Mouse (Mus musculus): ENCODE measurements around the gene Fen1.
"Not testable (repeated sequence)": the region's sequence is repeated elsewhere in the genome, so short reads cannot be mapped to it uniquely, and the experiment has no call there.

Fen1 gene

GRCm38 (mm10) chr19:10188281-10188811, 15.6 kb downstream of the Fen1 start:
- in situ Hi-C loops (cut with MboI; ENCODE audit: low pct_unique_long_range_greater_than_20kb in 1 of 2, low sequenced_read_pairs in 2 of 2, unreplicated experiment in 1 of 2): no loop called here

GRCm38 (mm10) chr19:10186569-10186968, 17.4 kb downstream of the Fen1 start:
- in situ Hi-C loops (cut with MboI; ENCODE audit: low pct_unique_long_range_greater_than_20kb in 1 of 2, low sequenced_read_pairs in 2 of 2, unreplicated experiment in 1 of 2): no loop called here

DNA sequence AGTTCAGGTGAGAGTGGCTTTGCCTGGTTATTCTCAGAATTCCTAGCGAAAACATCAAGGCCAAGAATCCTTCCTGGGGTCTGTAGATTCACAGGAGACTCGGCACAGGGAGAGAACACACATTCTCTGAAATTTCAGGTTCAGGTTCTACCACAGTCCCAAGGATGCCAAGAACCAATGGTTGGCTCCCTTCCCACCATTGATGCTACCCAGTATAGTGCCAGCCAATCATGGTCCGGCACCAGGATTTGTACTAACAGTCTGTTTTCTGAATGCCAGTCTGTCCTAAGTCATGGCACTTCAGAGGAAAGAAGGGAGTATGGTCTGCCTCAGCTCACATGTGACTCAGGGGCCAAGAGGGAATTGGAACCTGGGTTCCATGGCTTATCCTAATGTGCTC, 18.1 kb downstream of the Fen1 start:
- in situ Hi-C loops (cut with MboI; ENCODE audit: low pct_unique_long_range_greater_than_20kb in 1 of 2, low sequenced_read_pairs in 2 of 2, unreplicated experiment in 1 of 2): no loop called here

DNA sequence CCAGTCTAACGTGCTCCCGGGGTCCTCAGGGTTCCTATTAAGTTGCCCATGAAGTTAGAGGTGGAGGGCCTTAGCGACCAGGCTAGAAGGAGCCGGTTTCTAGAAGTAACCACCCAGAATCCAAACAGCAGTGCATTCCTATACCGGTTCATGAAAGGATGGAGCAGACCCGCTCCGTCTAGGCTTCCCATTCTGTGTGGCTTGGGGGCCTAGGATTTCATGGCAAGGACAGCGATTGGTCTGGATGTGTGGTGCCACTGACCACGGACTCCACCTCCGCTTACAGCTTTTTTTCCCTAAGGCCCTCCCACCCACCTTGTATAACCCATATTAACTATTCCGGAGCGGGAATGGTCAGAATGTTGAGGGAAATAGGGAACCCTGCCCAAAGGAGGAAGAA, 19.9 kb downstream of the Fen1 start:
- in situ Hi-C loops (cut with MboI; ENCODE audit: low pct_unique_long_range_greater_than_20kb in 1 of 2, low sequenced_read_pairs in 2 of 2, unreplicated experiment in 1 of 2): no loop called here

GRCm38 (mm10) chr19:10183299-10183983, 20.5 kb downstream of the Fen1 start:
- in situ Hi-C loops (cut with MboI; ENCODE audit: low pct_unique_long_range_greater_than_20kb in 1 of 2, low sequenced_read_pairs in 2 of 2, unreplicated experiment in 1 of 2): no loop called here

- in situ Hi-C loops (cut with MboI; ENCODE audit: low pct_unique_long_range_greater_than_20kb in 1 of 2, low sequenced_read_pairs in 2 of 2, unreplicated experiment in 1 of 2): no loop called here
These were observed 21.2 kb downstream of the Fen1 start, which contains the start of gene Fads1 for GRCm38 (mm10) chr19:10182670-10183298. Gene Fads1 (plus strand): TSS chr19:10182888.

- in situ Hi-C loops (cut with MboI; ENCODE audit: low pct_unique_long_range_greater_than_20kb in 1 of 2, low sequenced_read_pairs in 2 of 2, unreplicated experiment in 1 of 2): no loop called here
These were observed 21.8 kb downstream of the Fen1 start for GRCm38 (mm10) chr19:10182142-10182541.

DNA sequence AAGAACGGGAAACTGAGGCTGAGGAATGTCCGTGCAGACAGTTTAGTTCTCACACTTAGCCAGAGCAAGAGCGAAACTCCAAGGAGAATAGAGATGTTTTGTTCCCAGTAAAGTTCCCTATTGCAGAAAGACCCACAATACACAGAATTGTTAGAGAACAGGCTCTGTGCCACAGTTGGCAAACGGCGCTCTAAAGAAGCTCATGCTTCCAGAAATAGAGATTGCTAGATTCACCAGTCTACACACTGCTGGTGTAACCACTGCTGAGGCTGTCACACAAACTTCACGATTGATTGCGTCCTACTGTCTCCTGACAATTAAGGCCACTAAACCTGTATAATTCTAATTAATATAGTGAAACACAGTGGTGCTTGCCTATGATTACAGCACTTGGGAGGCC, 22.7 kb downstream of the Fen1 start:
- in situ Hi-C loops (cut with MboI; ENCODE audit: low pct_unique_long_range_greater_than_20kb in 1 of 2, low sequenced_read_pairs in 2 of 2, unreplicated experiment in 1 of 2): no loop called here

- in situ Hi-C loops (cut with MboI; ENCODE audit: low pct_unique_long_range_greater_than_20kb in 1 of 2, low sequenced_read_pairs in 2 of 2, unreplicated experiment in 1 of 2): no loop called here
These were observed 27.0 kb downstream of the Fen1 start for GRCm38 (mm10) chr19:10176941-10177372.

- in situ Hi-C loops (cut with MboI; ENCODE audit: low pct_unique_long_range_greater_than_20kb in 1 of 2, low sequenced_read_pairs in 2 of 2, unreplicated experiment in 1 of 2): no loop called here
These were observed 27.5 kb downstream of the Fen1 start for GRCm38 (mm10) chr19:10176477-10176876.

DNA sequence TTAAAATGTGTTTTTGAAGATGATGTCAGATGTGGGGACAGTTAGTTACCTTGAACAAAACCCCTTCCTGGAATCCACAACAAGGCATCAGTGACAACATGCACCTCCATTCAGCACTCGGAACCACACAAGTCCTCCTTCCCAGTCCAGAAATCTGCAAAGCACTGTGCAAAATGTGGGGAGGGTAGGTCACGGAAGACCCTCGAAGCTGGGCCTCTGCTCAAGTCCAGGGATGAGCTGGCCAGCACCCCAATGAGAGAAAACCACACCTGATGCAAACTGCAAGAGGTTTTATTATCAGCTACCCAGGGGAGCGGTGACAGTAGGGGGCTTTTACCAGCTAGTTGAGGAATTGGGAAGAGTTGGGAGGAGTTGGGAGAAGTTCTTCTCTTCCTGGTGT, 29.0 kb downstream of the Fen1 start:
- in situ Hi-C loops (cut with MboI; ENCODE audit: low pct_unique_long_range_greater_than_20kb in 1 of 2, low sequenced_read_pairs in 2 of 2, unreplicated experiment in 1 of 2): no loop called here

- in situ Hi-C loops (cut with MboI; ENCODE audit: low pct_unique_long_range_greater_than_20kb in 1 of 2, low sequenced_read_pairs in 2 of 2, unreplicated experiment in 1 of 2): no loop called here
These were observed 30.0 kb downstream of the Fen1 start for GRCm38 (mm10) chr19:10173844-10174539.

DNA sequence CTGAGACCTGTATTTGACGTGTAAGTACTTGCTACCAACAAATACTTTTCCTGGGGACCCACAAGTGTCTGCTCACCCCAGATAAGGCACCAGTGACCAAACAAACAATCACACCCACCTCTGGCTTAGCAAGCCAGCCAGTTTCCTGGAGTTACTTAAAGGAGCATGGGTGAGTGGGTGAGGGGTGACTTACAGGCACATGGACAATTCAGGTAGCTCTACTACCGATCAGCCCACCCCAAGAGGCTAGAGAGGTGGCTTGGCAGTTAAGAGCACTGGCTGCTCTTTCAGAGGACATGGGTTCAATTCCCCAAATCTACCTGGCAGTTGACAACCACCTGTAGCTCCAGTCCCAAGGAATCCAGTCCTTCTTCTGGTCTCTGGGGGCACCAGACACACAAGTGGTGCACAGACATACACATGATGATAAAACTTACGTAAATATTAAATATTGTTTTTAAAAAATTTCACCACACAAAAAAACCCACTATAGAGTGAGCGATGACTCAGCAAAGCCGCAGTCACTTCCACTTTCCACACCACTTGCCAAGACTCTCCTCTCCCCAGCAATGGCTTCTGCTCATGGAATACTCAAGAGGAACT, 30.8 kb downstream of the Fen1 start:
- in situ Hi-C loops (cut with MboI; ENCODE audit: low pct_unique_long_range_greater_than_20kb in 1 of 2, low sequenced_read_pairs in 2 of 2, unreplicated experiment in 1 of 2): no loop called here

- in situ Hi-C loops (cut with MboI; ENCODE audit: low pct_unique_long_range_greater_than_20kb in 1 of 2, low sequenced_read_pairs in 2 of 2, unreplicated experiment in 1 of 2): no loop called here
These were observed 32.1 kb downstream of the Fen1 start for GRCm38 (mm10) chr19:10171846-10172245.

DNA sequence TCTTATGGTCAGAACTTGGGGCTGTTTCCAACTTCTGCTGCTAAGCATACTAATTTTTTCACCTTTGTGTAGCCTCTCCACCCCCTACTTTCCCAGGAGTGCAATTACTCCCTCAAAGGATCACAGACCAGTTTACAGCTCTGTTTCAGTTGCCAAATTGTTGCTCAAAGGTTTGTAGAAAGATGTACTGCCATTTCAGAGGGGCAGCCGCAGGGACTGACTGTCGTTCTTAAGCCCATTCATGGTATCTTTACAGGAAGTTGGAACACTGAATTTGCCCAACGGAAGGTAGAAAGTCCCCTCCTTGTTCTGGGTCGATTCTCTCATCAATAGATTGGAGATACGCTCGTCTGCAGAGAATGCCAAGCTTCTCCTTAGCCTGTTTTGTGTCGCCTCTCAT, 32.6 kb downstream of the Fen1 start:
- in situ Hi-C loops (cut with MboI; ENCODE audit: low pct_unique_long_range_greater_than_20kb in 1 of 2, low sequenced_read_pairs in 2 of 2, unreplicated experiment in 1 of 2): no loop called here

GRCm38 (mm10) chr19:10170466-10170865, 33.5 kb downstream of the Fen1 start:
- in situ Hi-C loops (cut with MboI; ENCODE audit: low pct_unique_long_range_greater_than_20kb in 1 of 2, low sequenced_read_pairs in 2 of 2, unreplicated experiment in 1 of 2): no loop called here

- in situ Hi-C loops (cut with MboI; ENCODE audit: low pct_unique_long_range_greater_than_20kb in 1 of 2, low sequenced_read_pairs in 2 of 2, unreplicated experiment in 1 of 2): not testable (repeated sequence)
These were observed 34.2 kb downstream of the Fen1 start for GRCm38 (mm10) chr19:10169692-10170330.

DNA sequence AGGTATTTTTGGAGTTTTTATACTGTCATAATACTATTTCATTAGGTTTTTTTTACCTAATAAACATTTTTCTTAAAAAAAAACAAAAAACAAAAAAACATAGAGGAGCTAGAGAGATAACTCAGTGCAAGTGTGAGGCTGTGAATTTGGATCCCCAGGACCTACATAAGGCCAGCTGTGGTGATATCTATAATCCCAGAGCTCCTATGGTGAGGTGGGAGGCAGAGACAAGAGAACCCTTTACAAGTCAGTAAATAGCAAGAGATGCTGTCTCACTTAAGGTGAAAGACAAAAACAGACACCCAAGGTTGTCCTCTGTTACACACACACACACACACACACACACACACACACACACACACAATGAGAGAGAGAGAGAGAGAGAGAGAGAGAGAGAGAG, 34.8 kb downstream of the Fen1 start:
- in situ Hi-C loops (cut with MboI; ENCODE audit: low pct_unique_long_range_greater_than_20kb in 1 of 2, low sequenced_read_pairs in 2 of 2, unreplicated experiment in 1 of 2): no loop called here

- in situ Hi-C loops (cut with MboI; ENCODE audit: low pct_unique_long_range_greater_than_20kb in 1 of 2, low sequenced_read_pairs in 2 of 2, unreplicated experiment in 1 of 2): no loop called here
These were observed 35.5 kb downstream of the Fen1 start for GRCm38 (mm10) chr19:10168441-10168840.

Measured in mouse embryonic stem cell (cell line).